Mouse (Mus musculus) thymus, postnatal 10 days (tissue): ENCODE data around the gene B3gnt9.

Experiments
- DNase-seq, 2 experiments: peaks; one replicate each; pipeline ENCODE4 v3.0.0; 2021; ENCODE audit warnings: low spot score in 2 of 2

B3gnt9 gene

GRCm38 (mm10) chr8:105282239-105282638 lies 27.3 kb upstream of the B3gnt9 start:
- DNase-seq: no peak

- no peak for DNase-seq
Observed at GRCm38 (mm10) chr8:105281821-105282220, 26.9 kb upstream of the B3gnt9 start.

- no peak for DNase-seq
Observed at GRCm38 (mm10) chr8:105280567-105280966, 25.6 kb upstream of the B3gnt9 start.

- no peak for DNase-seq
Observed at GRCm38 (mm10) chr8:105278911-105279334, 24.0 kb upstream of the B3gnt9 start.

- DNase-seq: peak in 1 of 2 experiments; percentile 36
Observed at GRCm38 (mm10) chr8:105276292-105277120, 21.6 kb upstream of the B3gnt9 start.

- no peak for DNase-seq
Observed at GRCm38 (mm10) chr8:105275840-105276239, 20.9 kb upstream of the B3gnt9 start, which contains the start of gene Nol3. TSS of gene Nol3 (plus strand) at chr8:105276140.

GRCm38 (mm10) chr8:105275387-105275786 lies 20.4 kb upstream of the B3gnt9 start:
- no peak for DNase-seq

- no peak for DNase-seq
Observed at GRCm38 (mm10) chr8:105270916-105271186, 15.9 kb upstream of the B3gnt9 start.

GRCm38 (mm10) chr8:105270101-105270915 lies 15.4 kb upstream of the B3gnt9 start:
- DNase-seq: no peak

GRCm38 (mm10) chr8:105269461-105269947 lies 14.6 kb upstream of the B3gnt9 start, which contains the start of gene Hsf4:
TSS of gene Hsf4 (plus strand) at chr8:105269801.
- DNase-seq: no peak

GRCm38 (mm10) chr8:105269075-105269458 lies 14.1 kb upstream of the B3gnt9 start:
- no peak for DNase-seq

GRCm38 (mm10) chr8:105268342-105269074 lies 13.6 kb upstream of the B3gnt9 start:
- DNase-seq: no peak

GRCm38 (mm10) chr8:105266775-105267174 lies 11.8 kb upstream of the B3gnt9 start:
- DNase-seq: no peak

- DNase-seq: peak; percentile 28 to 33
Observed at GRCm38 (mm10) chr8:105265128-105265527, 10.2 kb upstream of the B3gnt9 start.

GRCm38 (mm10) chr8:105264024-105264982 lies 9.3 kb upstream of the B3gnt9 start, which contains the start of the genes Tradd and Fbxl8:
TSS of gene Tradd (minus strand) at chr8:105264609.
TSS of gene Fbxl8 (plus strand) at chr8:105264648.
- peak; percentile 57 to 59 for DNase-seq

GRCm38 (mm10) chr8:105263244-105263912 lies 8.4 kb upstream of the B3gnt9 start:
- DNase-seq: no peak

GRCm38 (mm10) chr8:105261326-105261980 lies 6.5 kb upstream of the B3gnt9 start:
- DNase-seq: no peak

- DNase-seq: no peak
Observed at GRCm38 (mm10) chr8:105260371-105261099, 5.6 kb upstream of the B3gnt9 start.
